Mouse (Mus musculus) kidney, embryonic 15.5 days (tissue): Measurements from ENCODE around the gene Cmya5. TPM values are rescaled to one million over a fixed set of nuclear protein-coding genes. Genes with fewer than 3 reads are reported as not detected.
"Not testable (repeated sequence)": the region's sequence is repeated elsewhere in the genome, so short reads cannot be mapped to it uniquely, and the experiment has no call there.

ENCODE experiments used
- ATAC-seq: fragments of 200-750 bp; cut with Nextera tagmentation; replicated peaks from 2 replicates; pipeline ENCODE4 v1.8.0; 2017; ENCODE audit warnings: moderate TSS enrichment; ENCODE audit not compliant: low FRiP score
- H3K27ac ChIP-seq: fragments of 300-500 bp; sonication (generic); 2 replicates; pipeline ENCODE4 v1.5.1; 2015; ENCODE audit warnings: mild to moderate bottlenecking, inconsistent platforms
- H3K27me3 ChIP-seq: fragments of 300-500 bp; sonication (generic); 2 replicates; pipeline ENCODE4 v1.6.1; 2015; ENCODE audit warnings: inconsistent platforms
- H3K36me3 ChIP-seq: fragments of 300-500 bp; sonication (generic); 2 replicates; pipeline ENCODE4 v1.6.1; 2015; ENCODE audit warnings: inconsistent platforms
- H3K4me1 ChIP-seq: fragments of 300-500 bp; sonication (generic); 2 replicates; pipeline ENCODE4 v1.6.1; 2015; ENCODE audit warnings: inconsistent platforms
- H3K4me2 ChIP-seq: fragments of 300-500 bp; sonication (generic); 2 replicates; pipeline ENCODE4 v1.6.1; 2015; ENCODE audit warnings: moderate library complexity, mild to moderate bottlenecking, inconsistent platforms
- H3K4me3 ChIP-seq: fragments of 300-500 bp; sonication (generic); replicated peaks from 2 replicates; pipeline ENCODE4 v1.5.1; 2015; ENCODE audit warnings: mild to moderate bottlenecking, inconsistent platforms
- H3K9ac ChIP-seq: fragments of 300-500 bp; sonication (generic); 2 replicates; pipeline ENCODE4 v1.6.1; 2015; ENCODE audit warnings: mild to moderate bottlenecking, inconsistent platforms
- H3K9me3 ChIP-seq: fragments of 300-500 bp; sonication (generic); replicated peaks from 2 replicates; pipeline ENCODE4 v1.6.1; 2016; ENCODE audit warnings: inconsistent platforms
- WGBS: fragments of 180-500 bp; shearing (Covaris S2); methylation state at CpG from one replicate; pipeline ENCODE4 v1.1.7; 2015; ENCODE audit warnings: mixed read lengths; 5-methylcytosine and 5-hydroxymethylcytosine counted together
- polyA plus RNA-seq: library from polyadenylated mRNA; unstranded; fragments of >200 nt; fragmentation: Nextera tagmentation; extraction: Ambion mirVana; gene quantifications from 2 replicates; pipeline ENCODE4 v1.2.1, GENCODE M21; 2015

The Cmya5 gene
- polyA plus RNA-seq = 0.16 and 0.28 TPM in 2 replicates

DNA sequence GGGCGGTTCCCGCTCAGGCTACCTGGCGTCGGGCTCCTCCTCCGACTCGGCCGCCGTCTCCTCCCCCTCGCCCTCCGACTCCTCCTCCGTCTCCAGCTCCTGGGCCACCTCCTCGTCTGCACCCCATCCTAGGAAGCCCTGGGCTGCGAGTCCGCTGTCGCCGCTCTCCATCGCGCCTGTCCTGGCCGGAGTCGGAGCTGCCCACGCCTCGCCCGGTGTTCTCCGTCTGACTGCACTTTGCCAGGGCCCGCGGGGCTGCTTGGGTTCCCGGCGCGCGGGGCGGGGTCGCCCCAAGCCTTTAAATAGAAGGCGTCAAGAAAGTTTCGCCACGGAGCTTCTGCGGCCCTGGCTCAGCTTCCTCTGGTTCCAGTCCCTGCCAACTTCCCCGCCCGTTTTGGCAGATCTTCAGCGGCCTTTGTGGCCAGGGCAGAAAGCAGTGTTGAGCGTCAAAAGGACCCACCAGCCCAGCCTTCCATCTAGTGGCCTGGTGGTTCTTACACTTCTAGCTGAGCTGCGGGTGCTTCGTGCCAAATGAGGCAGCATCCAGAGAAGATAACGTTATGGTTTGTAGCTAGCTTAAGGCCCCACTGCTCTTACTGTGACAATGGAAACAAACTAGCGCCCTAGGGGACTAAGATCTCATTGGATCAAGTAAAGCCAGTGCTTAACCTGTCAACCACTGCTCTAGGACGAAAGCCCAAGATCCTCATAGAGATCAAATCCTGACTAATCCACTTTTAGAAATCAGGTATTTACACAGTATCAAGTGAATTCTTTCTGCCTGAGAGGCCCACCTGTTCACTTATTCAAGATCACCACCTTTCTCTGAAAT is at the start of gene Cmya5:
Gene Cmya5, minus strand, starts transcription at position 389 of the 832 bp plus-strand sequence.
- ATAC-seq = peak; percentile 94
- peaks cover 15% of the 10 kb centered on the region for H3K4me1 ChIP-seq
- no peaks in the 10 kb centered on the region for H3K9me3 ChIP-seq
- H3K27me3 ChIP-seq = no peaks in the 10 kb centered on the region
- H3K9ac ChIP-seq = peak within 1 kb of the TSS; percentile 40; the same call in 1 of the 2 replicates
- H3K36me3 ChIP-seq = peaks cover 17% of the 10 kb centered on the region
- peak within 1 kb of the TSS; percentile 52 for H3K4me3 ChIP-seq
- 1% methylated on average over 45 of the region's 45 CpGs for WGBS
- peak within 1 kb of the TSS; percentile 48 for H3K27ac ChIP-seq
- H3K4me2 ChIP-seq = peak within 1 kb of the TSS; percentile 73

DNA sequence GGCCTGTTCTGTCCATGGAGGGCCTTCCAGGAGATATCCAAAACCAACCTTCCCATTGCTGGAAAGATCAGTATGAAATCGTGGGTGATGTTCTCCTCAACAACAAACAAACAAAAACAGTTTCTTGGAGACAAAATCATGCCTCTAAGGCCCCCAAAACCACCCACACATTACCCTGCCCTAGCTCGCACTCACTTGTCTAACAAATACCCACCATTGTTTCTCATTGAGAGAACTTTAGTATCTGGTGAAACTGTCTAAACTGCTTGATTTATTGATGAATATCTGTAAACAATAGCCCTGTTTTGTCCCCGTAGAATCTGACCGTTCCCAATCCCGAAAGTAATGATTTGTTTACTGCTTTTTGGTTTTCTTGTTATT is 48.1 kb upstream of the Cmya5 start:
- H3K27me3 ChIP-seq = no peaks in the 10 kb centered on the region
- ATAC-seq = peak; percentile 22; the same call in 1 of the 2 replicates
- 0 out of 2 replicates have a peak overlapping the region, but pooled peaks have one; percentile 19 for H3K9ac ChIP-seq
- no peaks in the 10 kb centered on the region for H3K9me3 ChIP-seq
- WGBS = 70% methylated on average over 5 of the region's 5 CpGs
- peak overlapping the region; percentile 66 for H3K4me2 ChIP-seq
- peak overlapping the region; percentile 99 for H3K27ac ChIP-seq
- H3K4me3 ChIP-seq = peak overlapping the region; percentile 96
- peaks cover 10% of the 10 kb centered on the region for H3K4me1 ChIP-seq
- peaks cover 3% of the 10 kb centered on the region; the same call in 1 of the 2 replicates for H3K36me3 ChIP-seq

DNA sequence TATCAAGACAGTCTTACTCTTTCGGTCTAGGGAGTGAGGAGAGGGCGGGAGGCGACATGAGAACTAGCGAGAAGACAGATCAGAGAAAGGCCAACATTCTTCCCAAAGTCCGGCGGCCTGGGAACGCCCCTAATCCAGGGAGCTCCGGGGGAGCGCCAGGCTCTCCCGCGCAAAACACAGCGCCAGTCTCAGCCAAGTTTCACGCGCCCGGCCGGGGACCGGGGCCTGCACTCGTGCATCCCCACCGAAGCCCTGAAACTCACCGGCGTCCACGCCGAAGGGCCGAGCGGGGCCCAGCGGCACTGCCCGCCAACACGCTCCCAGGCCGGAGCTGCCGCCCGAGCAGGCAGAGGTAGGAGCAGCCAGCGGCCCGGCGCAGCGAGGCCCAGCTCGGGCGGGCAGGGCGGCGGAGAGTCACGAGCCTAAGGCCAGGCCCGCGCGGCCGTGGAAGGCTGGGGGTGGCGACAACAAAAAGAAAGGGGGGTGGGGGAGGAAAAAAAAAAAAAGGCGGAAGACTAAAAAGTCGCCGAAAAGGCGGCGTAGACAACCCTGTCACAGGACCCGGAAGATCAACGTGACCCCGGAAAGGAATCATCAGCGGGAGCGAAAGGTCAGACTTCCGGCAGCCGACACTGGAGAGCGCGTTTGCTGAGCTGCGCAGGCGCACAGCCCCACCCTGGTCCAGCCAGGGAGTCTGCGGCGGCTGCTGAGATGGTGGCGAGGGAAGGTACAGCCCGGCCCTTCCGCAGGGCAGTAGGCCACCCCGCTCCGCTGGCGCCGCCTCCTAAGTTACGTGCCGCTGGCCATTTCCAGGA is 47.5 kb upstream of the Cmya5 start, which contains the start of gene Tent2:
Gene Tent2, minus strand, starts transcription at position 555 of the 815 bp plus-strand sequence.
- Histone ChIP-seq H3K9me3 (no peaks in the 10 kb centered on the region), H3K36me3 (peaks cover 3% of the 10 kb centered on the region; the same call in 1 of the 2 replicates), H3K27ac (peak within 1 kb of the TSS; percentile 99), H3K27me3 (no peaks in the 10 kb centered on the region), H3K9ac (peak within 1 kb of the TSS; percentile 99), H3K4me2 (peak within 1 kb of the TSS; percentile 66), H3K4me3 (peak within 1 kb of the TSS; percentile 96), H3K4me1 (peaks cover 10% of the 10 kb centered on the region)
- ATAC-seq = peak; percentile 100
- WGBS = under 1% methylated on average over 71 of the region's 72 CpGs

DNA sequence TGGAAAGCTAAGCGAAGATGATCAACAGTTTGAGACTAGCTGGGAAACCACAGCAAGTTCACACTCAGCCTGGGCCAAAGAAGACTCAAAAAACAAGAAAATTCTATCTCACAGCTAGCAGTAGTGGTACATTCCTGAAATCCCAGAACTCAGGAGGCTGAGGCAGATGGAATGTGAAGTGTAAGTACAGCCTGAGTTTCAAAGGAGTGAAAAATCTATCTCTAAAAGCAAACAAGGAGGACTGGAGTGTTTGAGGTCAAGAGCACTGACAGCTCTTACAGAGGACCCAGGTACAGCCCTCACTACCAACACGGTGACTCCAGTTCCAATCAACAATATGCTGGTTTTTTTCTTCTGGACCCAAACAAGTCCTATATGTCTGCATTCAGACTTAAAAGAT is 44.9 kb upstream of the Cmya5 start:
- H3K36me3 ChIP-seq = peaks cover 9% of the 10 kb centered on the region; the same call in 1 of the 2 replicates
- peak overlapping the region; percentile 45; the same call in 1 of the 2 replicates for H3K27ac ChIP-seq
- 67% methylated on average over 2 of the region's 2 CpGs for WGBS
- H3K4me1 ChIP-seq = peaks cover 10% of the 10 kb centered on the region
- H3K27me3 ChIP-seq = no peaks in the 10 kb centered on the region
- 0 out of 2 replicates have a peak overlapping the region, but pooled peaks have one; percentile 12 for H3K4me2 ChIP-seq
- ATAC-seq = no peak
- H3K4me3 ChIP-seq = no peak overlapping the region
- H3K9me3 ChIP-seq = no peaks in the 10 kb centered on the region
- H3K9ac ChIP-seq = no peak overlapping the region

DNA sequence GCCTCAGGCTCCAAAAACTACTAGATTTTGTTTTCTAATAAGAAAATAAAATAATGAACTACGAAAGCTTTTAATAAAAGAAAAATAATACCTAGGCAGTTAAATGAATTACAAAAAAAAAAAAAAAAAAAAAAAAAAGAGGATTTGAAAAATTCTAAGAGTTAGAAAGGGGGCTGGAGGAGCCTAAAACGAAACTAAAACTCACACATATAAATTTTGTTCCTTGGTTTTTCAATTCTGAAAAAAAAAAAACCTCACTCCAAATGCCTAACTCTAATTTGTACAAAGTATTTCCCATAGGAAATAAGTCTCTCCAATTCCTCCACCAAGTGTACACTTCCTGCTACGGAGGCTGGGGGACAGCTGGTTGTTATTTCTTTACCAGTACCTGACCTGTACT is 44.2 kb upstream of the Cmya5 start:
- WGBS = 78% methylated on average over 3 of the region's 3 CpGs
- H3K9me3 ChIP-seq = no peaks in the 10 kb centered on the region
- ATAC-seq = no peak
- peaks cover 10% of the 10 kb centered on the region for H3K4me1 ChIP-seq
- H3K9ac ChIP-seq = no peak overlapping the region
- no peak overlapping the region; the same call in 1 of the 2 replicates for H3K4me2 ChIP-seq
- H3K36me3 ChIP-seq = peaks cover 13% of the 10 kb centered on the region
- H3K27ac ChIP-seq = no peak overlapping the region
- no peak overlapping the region for H3K4me3 ChIP-seq
- no peaks in the 10 kb centered on the region for H3K27me3 ChIP-seq

DNA sequence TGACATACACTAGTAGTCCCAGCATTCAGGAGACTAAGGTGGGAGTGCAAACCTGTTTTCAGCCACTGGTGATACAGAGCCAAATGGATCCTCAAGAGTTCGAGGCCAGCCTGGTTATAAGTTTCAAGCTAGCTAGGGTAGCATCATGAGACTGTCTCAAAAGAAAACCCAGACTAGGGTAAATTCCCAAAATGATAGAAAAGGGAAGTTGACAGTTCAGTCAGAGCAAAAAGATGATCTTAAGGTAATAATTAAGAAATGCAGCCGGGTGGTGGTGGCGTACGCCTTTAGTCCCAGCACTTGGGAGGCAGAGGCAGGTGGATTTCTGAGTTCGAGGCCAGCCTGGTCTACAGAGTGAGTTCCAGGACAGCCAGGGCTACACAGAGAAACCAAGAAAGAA is 43.3 kb upstream of the Cmya5 start:
- H3K9ac ChIP-seq, H3K4me3 ChIP-seq, ATAC-seq, H3K27me3 ChIP-seq, H3K9me3 ChIP-seq, H3K27ac ChIP-seq, H3K4me2 ChIP-seq: not testable (repeated sequence)
- peaks cover 10% of the 10 kb centered on the region for H3K4me1 ChIP-seq
- H3K36me3 ChIP-seq = peaks cover 22% of the 10 kb centered on the region
- WGBS = 92% methylated on average over 5 of the region's 5 CpGs

DNA sequence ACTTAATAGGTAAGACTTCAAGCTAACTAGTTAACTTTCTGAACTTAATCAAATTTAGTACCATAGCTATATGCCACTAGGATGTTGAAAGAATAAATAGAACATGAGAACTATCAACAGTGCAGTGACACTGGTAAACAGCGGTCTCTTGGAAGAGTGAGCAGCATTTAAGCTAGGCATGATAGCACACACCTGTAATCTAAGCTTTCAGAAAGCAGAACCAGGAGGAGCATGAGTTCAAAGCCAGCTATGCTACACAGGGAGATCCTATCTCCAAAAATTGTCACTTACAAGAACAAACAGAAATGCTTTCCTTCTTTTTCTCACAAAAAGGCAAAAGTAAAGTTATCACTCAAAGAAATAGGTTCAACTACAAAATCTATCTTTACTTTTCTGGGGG is 35.8 kb upstream of the Cmya5 start:
- Histone ChIP-seq H3K9me3 (no peaks in the 10 kb centered on the region), H3K27me3 (no peaks in the 10 kb centered on the region), H3K4me3 (no peak overlapping the region), H3K27ac (no peak overlapping the region), H3K9ac (no peak overlapping the region), H3K36me3 (peaks cover 48% of the 10 kb centered on the region), H3K4me2 (no peak overlapping the region), H3K4me1 (no peaks in the 10 kb centered on the region)
- WGBS = 70% methylated on average over 1 of the region's 1 CpGs
- no peak for ATAC-seq

DNA sequence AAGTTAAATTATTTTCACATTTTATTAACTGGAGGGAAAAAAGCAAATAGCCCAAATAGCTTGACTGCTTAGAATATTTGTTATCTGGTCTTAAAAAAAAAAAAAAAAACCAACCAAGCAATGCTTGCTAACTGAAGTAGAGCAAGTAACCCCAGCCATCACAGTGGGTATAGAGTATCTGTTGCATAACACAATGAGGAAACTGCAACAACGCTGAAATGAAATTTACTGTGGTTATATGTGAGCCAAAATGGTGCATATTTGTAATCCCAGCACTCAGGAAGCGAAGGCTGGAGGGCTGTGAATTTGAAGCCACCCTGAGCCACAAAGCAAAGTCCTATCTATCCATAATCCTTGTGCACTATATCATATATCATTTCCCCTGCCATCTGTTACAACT is 35.0 kb upstream of the Cmya5 start:
- H3K27me3 ChIP-seq = no peaks in the 10 kb centered on the region
- H3K9me3 ChIP-seq = no peaks in the 10 kb centered on the region
- H3K9ac ChIP-seq = no peak overlapping the region
- H3K4me2 ChIP-seq = no peak overlapping the region
- ATAC-seq = no peak
- peaks cover 47% of the 10 kb centered on the region for H3K36me3 ChIP-seq
- H3K27ac ChIP-seq = no peak overlapping the region
- H3K4me3 ChIP-seq = no peak overlapping the region
- WGBS = 93% methylated on average over 2 of the region's 2 CpGs
- H3K4me1 ChIP-seq = no peaks in the 10 kb centered on the region

DNA sequence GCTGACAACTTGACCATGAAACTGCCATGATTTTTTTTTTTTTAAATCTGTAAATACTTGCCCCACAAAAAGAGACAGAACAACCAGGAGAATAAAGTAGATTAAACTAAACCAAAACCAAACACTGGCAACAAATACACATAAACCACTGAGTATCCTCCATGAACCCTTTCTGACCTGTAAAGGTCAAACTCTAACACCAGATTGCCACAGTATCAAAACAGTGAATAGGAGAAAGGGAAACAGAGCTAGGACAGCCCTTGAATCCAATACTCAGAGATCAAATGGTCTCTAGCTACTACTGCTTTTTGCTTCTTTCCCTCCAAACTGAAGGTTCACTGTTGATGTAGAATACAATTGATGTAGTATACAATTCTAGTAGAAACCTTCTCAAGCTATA is 33.0 kb upstream of the Cmya5 start:
- no peak overlapping the region for H3K4me3 ChIP-seq
- no peak overlapping the region for H3K9ac ChIP-seq

DNA sequence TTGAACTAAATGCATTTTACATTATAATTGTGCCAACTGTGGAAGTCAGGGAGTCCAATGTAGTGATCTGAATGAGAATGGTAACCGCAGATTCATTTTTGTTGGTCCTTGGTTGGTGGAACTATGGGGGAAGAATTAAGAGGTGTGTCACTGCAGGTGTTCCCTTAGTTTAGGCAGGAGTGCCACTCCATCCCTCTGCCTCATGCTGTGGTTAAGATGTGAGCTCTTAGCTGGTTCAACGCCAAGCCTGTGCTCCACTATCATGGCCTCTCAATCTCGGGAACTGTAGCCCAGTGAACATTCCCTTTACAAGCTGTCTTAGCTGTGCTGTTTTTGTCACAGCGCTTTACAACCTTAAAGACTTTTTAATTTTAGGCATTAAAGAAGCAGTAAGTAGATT is 18.8 kb upstream of the Cmya5 start:
- WGBS = 90% methylated on average over 4 of the region's 4 CpGs
- H3K36me3 ChIP-seq = peaks cover 46% of the 10 kb centered on the region
- no peaks in the 10 kb centered on the region for H3K27me3 ChIP-seq
- no peak for ATAC-seq
- H3K4me3 ChIP-seq = no peak overlapping the region
- H3K4me2 ChIP-seq = no peak overlapping the region
- H3K9me3 ChIP-seq = no peaks in the 10 kb centered on the region
- no peak overlapping the region for H3K9ac ChIP-seq
- H3K27ac ChIP-seq = no peak overlapping the region
- no peaks in the 10 kb centered on the region for H3K4me1 ChIP-seq

More for the DNA sequence above, 33.0 kb upstream of the Cmya5 start:
- Histone ChIP-seq H3K27me3 (no peaks in the 10 kb centered on the region), H3K36me3 (peaks cover 44% of the 10 kb centered on the region), H3K27ac (no peak overlapping the region), H3K4me2 (no peak overlapping the region), H3K9me3 (no peaks in the 10 kb centered on the region), H3K4me1 (no peaks in the 10 kb centered on the region)
- ATAC-seq = no peak

DNA sequence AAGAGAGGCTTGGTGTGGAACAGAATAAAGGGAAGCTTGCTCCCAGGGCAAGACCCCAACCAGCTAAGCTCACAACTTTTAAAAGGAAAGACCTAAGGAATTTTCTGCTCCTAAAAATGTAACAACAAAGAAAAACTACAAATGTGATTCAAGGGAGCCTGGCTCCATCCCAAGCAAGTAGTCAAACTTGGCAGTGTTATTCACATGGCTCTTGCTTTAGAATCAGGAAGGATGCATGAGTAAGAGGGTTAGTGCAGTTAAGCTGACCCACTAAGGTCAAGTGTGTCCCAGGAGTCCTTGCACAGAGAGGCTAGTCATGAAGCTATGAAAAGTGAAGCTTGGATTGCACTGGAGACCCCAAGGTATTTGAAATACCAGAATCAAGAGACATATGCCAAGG is 17.9 kb upstream of the Cmya5 start:
- no peaks in the 10 kb centered on the region for H3K4me1 ChIP-seq
- H3K27me3 ChIP-seq = no peaks in the 10 kb centered on the region
- ATAC-seq = no peak
- no peaks in the 10 kb centered on the region for H3K9me3 ChIP-seq
- peaks cover 44% of the 10 kb centered on the region for H3K36me3 ChIP-seq
- H3K4me2 ChIP-seq = no peak overlapping the region
- no peak overlapping the region for H3K4me3 ChIP-seq
- no peak overlapping the region for H3K27ac ChIP-seq
- no peak overlapping the region for H3K9ac ChIP-seq

DNA sequence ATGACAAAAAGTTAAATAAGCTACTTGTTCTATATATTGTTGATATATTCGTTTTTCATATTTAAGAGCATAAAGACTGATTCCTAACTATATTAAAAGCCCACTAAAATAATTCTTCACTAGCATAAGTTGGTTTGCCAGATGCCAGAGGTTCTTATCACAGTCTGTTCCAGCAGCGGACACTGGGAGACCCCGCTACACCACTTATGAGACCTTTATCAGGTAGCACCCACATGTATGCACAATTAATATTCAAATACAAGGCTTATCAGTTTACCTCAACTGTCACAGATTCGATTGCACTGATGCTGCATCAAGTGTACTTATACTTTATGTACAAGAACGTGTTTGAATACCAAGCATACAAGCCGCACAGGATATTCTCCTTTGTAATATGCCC is 13.7 kb upstream of the Cmya5 start:
- Histone ChIP-seq H3K9ac (no peak overlapping the region), H3K4me1 (no peaks in the 10 kb centered on the region), H3K9me3 (no peaks in the 10 kb centered on the region), H3K27me3 (no peaks in the 10 kb centered on the region), H3K36me3 (peaks cover 44% of the 10 kb centered on the region), H3K4me3 (no peak overlapping the region), H3K27ac (no peak overlapping the region), H3K4me2 (no peak overlapping the region)
- ATAC-seq = no peak
- 94% methylated on average over 6 of the region's 6 CpGs for WGBS
